Mouse (Mus musculus) thymus, postnatal 4 days (tissue): Measurements from ENCODE around the gene Fcgbp.
"Not testable (repeated sequence)": the region's sequence is repeated elsewhere in the genome, so short reads cannot be mapped to it uniquely, and the experiment has no call there.

Source experiments
- DNase-seq: peaks from one replicate; pipeline ENCODE4 v3.0.0; 2021

Fcgbp gene

DNA sequence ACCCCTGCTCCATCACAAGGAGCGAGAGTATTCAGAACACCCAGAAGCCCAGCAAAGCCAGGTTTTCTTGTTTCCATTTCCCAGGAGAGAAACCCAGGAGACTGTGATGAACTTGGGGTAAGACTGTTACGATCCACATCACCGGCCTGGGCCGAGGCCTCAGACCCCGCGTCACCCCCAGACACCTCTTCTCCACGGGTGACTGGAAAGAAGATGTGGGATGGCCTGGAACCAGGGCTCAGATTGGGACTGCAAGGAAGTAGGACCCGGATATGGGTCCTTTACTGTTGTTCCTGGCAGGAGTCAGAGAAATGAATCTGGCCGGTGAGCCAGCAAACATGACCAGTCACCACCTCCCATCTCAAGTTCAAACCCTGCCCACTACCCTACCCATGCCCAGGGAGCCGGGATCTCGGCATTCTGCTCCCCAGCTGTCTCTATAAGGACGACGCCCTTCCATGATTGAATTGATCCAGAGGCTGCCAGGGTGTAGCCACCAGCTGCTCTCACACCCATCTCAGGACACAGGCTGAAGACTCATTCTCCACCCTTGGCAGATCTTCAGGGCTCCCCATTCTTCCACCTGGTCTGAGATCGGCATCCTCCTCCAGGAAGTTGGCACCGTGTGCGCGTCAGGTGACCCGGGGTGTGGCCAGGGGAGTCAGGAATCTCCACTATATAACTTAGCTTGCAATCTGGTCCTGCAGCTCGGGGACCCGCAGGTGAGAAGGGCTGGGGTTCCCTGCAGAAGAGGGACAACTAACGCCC lies at the start of gene Fcgbp:
Gene Fcgbp (plus strand): TSS at position 706 of the 768 bp plus-strand sequence.
- no peak for DNase-seq

DNA sequence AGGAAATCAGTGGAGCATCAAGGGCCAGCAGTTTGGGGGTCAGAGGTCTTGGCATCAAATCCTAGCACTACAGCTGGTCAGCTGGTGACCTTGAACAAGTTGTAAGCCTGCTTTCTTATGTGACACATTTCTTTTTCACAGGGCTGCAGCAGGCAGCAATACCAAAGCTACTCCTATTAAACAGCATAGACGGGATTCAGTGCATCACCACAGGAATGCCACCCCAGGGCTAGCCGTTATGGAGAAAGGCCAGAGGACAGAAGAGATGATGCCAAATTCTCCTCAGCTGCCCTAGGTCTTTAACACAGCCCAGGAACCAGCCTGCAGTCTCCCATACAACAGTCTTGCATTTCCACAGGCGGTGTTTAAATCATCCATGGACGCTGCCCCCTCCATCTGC lies 26.5 kb upstream of the Fcgbp start:
- no peak for DNase-seq

DNA sequence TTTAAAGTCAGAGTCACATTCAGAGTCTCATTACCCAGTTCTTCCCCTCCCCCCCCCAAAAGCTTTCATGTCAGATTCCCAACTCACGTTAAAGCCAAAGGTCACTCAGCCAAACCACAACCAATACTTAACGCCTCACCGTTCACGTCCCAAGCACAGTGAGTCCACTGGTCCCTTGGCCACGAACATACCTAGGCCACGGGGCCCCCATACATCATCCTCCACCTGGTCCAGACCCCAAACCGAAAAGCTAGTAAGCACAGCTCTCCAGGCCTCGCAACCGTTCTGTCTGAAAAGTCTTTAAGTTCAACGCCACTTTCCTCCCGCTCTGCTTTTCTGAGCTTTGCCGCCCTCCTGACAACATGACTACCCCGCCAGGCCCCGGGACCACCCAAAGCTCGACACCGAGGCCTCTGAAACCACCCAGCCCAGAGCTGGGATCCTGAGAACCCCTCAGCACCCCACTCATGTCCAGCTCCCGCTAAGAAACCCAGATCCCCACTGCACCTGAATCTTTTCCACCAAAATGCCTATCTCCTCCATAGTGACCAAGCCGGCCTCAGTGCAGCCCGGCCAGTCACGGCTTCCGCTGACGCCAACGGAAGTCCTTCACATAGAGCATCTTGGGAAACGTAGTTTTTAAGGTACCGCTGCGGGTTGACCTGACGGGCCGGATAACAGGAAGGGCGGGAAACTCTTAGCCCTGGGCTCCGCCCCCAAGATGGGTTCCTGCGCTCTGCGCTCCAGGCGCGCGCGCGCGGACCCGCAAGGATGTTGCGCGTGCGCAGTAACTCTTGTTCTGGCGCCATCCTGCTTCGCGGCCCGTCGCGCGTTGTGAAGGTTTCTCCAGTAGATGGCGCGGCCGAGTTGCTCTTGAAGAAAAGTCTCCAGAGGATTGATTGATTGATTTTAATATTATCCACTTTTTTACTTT lies 21.3 kb upstream of the Fcgbp start, which contains the start of gene Psmc4:
Gene Psmc4 (minus strand): TSS at position 626 of the 934 bp plus-strand sequence.
- peak; percentile 99 for DNase-seq

DNA sequence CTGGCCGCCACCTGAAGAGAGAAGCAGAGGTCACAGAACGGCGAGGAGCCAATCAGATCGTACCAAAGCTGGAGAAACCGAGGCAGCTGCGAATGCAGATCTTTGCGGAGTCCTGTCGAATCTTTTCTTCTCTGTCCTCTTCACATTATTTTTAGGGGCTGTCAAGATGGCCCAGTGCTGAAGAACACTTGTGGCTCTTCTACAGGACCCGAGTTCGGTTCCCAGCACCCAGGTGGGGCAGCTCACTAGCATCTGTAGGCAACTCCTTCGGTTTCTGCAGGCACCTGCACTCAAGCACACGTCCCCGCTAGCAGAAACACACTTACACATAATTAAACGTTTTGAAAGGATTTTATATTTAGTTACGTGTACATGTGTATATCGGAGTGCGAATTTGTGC lies 20.5 kb upstream of the Fcgbp start:
- peak; percentile 29 for DNase-seq

DNA sequence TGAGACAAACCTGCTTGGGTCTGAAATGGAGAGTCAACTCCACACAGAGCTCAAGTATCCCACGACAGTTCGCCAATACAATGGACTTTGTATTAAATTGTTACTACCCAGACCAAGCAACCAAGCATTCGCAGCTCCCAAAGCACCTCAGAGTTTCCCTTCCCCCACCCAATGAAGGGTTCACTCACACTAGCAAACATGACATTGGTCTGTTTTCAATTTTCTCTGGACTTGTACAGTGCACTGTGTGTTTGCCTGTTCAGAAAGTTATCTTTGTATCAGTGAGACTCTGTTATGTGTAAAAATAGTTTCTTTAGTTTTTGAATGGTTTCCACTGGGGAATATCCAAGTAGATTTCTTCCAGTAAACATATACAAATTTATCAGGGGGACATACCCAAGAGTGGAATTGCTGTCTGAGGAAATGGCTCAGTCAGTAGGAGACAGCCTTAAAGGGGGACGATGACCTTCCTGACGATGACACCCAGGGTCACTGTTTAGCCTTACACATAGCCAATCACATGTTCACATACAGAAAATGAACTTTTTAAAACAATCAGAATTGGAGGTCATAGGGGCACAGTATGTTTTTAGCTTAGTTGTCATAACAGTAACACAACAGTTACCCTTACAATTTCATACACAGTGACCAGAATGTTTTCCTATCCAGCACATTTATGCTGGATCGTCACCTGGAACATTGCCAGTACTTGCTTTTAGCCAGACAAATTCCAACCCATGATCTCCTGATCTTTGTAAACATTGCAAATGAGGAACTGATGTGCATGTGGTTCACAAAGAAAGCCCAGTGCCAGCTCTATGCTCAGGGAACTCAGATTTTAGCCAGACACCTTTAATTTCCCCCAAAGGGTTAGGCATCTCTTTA lies 17.7 kb upstream of the Fcgbp start:
- no peak for DNase-seq

DNA sequence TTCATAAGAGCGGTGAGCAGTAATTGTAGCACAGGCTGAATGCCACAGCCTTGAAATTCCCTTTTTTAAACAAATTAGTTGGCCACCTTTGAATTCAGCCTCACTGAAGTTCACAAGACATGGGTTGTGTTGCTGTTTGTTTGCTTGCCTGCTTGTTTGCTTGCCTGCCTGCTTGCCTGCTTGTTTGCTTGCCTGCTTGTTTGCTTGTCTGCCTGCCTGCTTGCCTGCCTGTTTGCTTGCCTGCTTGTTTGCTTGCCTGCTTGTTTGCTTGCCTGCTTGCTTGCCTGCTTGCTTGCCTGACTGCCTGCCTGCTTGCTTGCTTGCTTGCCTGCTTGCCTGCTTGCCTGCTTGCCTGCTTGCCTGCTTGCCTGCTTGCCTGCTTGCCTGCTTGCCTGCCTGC lies 11.1 kb upstream of the Fcgbp start:
- DNase-seq: no peak

DNA sequence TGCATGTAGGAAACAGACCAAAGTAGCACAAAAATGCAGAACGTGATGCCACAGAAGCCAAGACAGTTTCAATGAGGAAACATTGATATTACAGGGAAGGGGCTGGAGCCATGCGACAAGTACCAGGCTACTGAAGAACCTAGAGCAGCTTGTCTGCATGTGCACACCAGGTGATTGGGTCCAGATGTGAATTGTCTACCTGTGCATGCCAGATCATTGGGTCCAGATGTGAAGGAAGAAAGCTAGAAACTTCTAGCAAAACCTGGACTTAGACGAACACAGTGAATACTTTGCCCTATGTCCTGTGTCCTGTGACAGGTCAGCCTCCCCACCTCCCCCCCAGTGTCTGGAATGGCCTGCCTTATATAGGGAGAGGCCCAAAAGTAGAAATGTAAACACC lies 2.4 kb upstream of the Fcgbp start:
- no peak for DNase-seq

DNA sequence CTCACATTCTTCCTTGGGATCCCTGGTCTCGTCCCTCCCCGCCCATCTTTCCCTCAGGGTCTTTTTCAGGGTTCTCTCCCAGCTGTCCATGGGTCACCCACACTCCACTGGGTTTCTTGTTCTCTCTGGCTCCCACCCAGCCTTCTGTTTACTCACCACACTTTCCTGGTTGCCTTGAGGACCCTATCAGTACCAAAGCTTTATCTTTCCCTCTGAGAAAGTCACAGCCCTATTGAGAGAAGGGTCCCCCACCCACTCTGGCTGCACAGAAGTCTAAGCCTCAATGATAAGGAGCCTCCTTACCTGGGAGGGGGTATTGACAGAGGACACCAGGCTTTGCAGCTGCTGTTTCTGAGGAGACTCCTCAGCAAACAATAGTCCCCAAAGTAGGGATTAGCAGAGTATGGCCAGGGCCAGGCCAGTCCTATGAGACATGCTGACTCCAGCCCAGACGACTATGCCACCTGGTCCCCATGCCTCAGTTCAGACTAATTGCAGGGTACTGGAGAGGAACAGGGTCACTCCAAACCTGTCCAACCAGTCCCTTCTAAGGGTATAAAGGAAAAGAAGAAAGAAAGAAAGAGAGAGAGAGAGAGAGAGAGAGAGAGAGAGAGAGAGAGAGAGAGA lies 1.4 kb upstream of the Fcgbp start:
- DNase-seq: no peak

DNA sequence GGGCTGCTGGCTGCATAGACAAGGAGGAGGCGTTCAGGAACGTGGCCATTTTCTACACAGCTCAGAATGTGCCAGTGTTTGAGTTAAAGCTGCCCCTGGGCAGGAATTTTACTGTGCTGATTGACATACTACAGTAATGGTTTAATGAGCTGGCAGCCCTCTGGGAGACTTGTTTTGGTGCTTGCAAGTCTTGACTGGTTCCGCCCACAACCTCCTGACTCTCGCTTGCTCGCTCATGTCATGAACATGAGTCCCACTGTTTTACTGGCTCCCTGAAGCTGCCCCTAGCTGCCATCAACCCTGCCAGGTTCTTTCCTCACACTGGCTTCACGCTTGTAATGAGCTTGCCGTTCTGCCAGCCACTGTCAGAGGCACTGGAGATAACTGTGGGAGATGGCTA lies 13.2 kb downstream of the Fcgbp start:
- no peak for DNase-seq

DNA sequence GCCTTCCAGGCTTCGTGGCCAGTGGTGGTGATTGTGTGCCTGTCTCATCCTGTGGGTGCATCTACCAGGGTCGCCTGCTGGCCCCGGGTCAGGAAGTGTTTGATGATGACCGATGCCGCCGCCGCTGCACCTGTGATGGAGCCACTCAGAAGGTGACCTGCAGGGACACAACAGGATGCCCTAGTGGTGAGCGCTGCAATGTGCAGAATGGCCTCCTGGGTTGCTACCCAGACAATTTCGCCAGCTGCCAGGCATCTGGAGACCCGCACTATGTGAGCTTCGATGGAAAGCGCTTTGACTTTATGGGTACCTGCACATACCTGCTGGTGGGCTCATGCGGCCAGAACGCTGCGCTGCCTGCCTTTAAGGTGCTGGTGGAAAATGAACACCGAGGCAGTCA lies 15.2 kb downstream of the Fcgbp start:
- DNase-seq: no peak

DNA sequence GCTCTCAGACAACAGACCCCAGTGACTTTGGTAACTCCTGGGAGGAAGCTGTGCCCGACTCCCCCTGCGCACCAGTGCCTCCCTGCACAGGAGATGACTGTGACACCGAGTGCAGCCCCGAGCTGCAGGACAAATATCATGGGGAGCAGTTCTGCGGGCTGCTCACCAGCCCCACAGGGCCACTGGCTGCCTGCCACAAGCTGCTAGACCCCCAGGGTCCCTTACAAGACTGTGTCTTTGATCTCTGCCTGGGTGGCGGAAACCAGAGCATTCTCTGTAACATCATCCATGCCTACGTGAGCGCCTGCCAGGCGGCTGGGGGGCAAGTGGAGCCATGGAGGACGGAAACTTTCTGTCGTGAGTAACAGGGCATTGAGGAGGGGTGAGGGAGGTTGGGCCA lies 22.5 kb downstream of the Fcgbp start:
- no peak for DNase-seq

DNA sequence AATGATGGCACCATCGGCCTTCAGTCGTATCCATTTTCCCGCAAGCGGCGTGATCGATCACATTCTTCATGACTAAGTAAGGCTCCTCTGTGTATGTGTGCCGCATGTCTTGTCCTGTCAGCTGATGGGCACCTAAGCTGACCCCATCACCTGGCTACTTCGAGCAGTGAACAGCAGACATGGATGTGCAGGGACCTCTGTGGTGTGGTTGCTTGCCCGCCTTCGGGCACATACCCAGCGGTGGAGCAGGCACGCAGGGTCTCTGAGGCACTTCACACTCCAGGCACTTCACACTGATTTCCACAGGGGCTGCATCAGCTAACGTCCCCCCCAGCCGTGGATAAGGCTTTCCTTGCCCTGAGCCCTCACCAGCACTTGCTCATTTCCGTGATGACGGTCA lies 28.1 kb downstream of the Fcgbp start:
- no peak for DNase-seq

DNA sequence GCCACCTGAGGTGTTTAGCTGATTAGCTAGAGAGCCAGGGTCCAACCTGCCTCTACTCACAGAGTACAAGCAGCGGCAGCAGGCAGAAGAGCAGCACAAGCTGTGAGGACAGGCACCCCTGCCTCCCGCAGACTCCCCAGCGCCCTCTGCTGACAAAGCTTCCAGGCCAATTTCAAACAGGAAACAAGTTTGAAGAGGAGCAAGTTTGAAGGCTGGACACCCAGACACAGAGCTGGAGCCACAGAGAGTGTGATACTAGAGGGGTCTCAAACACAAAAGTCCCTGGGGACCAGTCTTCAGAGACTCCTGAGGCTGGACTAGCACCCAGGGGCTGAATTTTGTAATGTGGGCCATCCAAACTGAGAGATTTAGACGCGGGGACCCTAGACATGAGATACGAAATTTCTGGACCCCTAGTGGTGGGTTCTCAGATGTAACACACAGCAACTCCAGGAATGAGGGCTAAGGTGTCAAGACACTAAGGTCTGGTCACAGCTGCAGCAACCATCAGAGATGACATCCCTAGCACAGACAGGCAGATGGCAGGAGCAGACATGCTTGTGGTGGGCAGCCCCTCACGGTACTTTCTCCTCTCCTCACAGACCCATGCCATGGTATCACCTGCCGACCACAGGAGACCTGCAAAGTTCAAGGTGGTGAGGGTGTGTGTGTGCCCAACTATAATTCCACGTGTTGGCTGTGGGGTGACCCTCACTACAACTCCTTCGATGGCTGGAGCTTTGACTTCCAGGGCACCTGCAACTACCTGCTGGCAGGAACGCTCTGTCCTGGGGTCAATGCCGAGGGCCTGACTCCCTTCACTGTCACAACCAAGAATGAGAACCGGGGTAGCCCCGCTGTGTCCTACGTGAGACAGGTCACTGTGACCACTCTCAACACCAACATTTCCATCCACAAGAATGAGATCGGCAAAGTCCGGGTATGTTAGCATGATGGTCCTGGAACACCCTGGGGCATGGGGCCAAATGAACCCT lies 29.9 kb downstream of the Fcgbp start:
- peak; percentile 81 for DNase-seq

DNA sequence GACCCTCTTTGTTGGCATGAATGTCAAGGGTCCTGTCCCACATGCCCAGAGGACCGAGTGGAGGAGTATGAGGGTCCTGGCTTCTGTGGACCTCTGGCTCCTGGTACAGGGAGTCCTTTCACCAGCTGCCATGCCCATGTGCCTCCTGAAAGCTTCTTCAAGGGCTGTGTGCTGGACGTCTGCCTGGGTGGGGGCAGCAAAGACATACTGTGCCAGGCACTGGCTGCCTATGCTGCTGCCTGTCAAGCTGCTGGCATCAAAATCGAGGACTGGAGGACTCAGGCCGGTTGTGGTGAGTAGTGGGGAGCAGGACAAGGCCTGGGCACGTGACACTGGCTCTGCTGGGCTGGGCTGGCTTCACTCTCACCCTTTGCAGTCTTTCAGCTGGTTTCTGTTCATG lies 31.9 kb downstream of the Fcgbp start:
- DNase-seq: not testable (repeated sequence)

DNA sequence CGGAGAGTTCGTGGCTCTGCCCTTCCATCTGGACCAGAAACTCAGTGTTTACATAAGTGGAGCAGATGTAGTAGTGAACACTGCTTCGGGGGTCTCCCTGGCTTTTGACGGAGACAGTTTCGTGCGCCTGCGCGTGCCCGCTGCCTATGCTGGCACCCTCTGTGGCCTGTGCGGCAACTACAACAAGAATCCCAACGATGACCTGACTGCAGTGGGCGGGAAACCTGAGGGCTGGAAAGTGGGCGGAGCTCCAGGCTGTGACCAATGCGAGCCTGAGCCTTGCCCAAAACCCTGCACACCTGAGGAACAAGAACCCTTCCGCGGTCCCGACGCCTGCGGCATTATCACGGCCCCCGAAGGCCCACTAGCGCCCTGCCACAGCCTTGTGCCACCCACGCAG lies 33.6 kb downstream of the Fcgbp start:
- DNase-seq: peak; percentile 22

DNA sequence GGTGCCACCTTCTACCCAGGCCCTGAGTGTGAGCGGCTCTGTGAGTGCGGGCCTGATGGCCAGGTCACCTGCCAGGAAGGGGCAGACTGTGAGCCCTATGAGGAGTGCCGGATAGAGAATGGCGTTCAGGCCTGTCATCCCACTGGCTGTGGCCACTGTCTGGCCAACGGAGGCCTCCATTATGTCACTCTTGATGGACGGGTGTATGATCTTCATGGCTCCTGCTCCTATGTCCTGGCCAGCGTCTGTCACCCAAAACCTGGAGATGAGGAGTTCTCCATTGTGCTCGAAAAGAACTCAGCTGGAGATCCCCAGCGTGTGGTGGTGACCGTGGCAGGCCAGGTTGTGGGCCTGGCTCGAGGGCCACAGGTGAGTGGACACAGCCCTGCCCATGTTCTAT lies 35.2 kb downstream of the Fcgbp start:
- DNase-seq: no peak

DNA sequence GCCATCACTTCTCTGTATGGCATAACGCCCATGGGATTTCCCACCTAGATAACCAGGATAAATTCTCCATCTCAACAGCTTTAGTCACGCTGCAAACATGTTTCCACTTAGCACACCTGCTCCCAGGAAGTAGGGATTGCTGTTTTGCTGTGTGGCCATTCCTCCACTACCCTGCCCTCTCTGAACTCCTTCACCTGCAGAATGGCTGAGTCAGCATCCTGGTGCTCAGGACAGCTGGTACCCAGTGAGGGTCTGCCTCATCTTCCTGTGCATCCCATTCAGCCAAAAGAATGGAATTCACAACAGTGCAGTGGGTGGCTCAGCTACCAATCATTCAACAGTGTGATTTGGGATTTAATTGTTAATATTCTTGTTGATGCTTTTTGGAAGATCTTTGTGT lies 43.6 kb downstream of the Fcgbp start:
- no peak for DNase-seq

DNA sequence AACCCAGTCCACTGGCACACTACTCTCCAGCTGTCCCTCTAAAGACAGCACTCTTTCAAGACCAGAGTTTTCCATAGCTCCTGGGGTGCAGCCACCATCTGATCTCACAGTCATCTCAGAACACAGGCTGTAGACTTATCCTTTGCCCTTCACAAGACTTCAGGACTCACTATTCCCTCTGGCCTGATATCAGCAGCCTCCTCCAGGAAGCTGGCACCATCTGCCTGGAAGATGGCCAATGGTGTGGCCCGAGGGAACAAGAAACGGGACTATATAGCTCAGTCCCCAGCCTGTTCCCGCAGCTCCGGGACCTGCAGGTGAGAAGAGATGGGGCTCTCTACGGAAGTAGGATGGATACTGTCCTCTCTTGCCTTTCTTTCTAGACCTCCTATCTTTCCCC lies 58.1 kb downstream of the Fcgbp start, which contains the start of gene 9530053A07Rik:
Gene 9530053A07Rik (plus strand): TSS at position 301 of the 400 bp plus-strand sequence.
- no peak for DNase-seq

DNA sequence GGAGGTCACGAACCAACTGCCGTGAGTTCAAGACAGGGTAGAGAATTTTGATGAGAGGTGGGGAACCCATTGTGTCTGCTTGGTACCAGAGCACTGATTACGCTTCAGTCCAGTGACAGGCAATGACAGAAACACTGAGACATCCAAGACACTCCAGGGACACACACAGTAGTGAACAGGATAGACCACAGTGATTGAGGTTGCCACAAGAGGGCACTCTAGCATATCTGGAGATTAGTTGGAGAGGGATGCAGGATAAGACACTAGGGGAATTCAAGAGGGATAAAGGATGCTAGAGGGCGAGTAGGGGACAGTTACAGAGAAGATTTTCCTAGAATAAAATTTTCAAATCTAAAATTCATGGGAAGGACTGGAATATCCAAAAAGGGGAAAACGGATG lies 66.6 kb downstream of the Fcgbp start:
- peak; percentile 58 for DNase-seq

DNA sequence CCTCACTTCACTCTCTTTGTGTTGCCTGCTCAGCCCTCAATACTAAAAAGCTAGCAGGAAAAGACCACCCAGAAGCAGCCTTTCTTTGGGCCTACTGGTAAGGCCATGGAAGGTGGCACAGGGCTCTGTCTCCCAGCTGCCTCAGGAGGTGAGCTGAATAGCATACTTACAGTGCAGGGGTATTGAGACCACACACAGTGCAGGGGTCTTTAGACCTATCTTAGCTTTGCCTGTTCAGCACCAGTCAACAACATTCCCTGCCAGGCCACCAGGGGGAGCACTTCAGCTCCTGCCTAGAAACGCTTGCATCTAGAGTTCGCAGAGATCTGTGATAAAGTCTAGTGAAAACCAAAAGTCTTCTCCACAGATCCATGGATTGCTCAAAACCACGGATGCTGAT lies 77.2 kb downstream of the Fcgbp start:
- peak; percentile 91 for DNase-seq

DNA sequence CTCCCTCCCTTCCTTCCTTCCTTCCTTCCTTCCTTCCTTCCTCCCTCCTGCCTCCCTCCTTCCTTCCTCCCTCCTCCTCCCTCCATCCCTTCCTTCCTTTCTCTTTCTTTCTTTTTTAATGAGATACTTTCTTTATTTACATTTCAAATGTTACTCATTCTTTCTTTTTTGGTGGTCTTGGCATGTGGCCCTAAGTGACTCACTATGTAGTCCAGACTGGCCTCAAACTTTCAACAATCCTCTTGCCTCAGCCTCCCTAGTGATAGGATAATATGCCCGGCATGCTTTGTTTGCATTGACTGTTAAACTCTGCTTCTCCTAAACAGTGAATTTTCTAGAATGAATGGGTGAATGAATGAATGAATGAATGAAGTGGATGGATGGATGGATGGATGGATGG lies 78.8 kb downstream of the Fcgbp start:
- no peak for DNase-seq
